Mouse (Mus musculus) R1 (cell line): ENCODE results near the gene Nhs.

Experiments used
- DNase-seq: peaks from one replicate; pipeline ENCODE4 v3.0.0-alpha.2; 2018; ENCODE audit warnings: low read depth, low spot score

The Nhs gene

DNA sequence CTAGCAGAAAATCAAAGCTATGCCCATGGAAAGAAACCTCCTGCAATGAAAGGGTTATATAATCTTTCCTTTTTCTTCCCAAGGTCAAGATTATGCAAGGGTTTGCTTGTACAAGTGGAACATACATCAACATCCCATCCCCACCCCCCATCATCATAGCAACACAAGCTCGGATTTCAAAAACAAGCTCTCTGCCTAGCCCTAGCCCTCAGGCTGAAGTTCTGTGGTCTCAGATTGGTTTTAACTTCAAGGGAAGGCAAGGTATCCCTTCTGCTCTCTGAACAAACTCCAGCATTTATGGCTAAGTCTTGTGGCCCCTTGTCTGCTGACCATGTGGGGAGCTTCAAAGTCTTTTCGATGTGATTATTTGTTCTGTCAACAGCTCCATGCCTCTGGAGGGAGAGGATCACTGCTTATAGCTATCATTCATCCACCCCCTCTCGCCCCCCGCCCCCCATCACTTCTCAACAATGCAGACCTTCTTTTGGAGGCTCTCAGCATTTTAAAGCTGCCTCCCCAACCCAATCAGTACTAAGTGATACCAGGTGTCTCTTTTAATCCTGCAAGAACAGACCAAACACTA lies 216.3 kb downstream of the Nhs start:
- no peak for DNase-seq

DNA sequence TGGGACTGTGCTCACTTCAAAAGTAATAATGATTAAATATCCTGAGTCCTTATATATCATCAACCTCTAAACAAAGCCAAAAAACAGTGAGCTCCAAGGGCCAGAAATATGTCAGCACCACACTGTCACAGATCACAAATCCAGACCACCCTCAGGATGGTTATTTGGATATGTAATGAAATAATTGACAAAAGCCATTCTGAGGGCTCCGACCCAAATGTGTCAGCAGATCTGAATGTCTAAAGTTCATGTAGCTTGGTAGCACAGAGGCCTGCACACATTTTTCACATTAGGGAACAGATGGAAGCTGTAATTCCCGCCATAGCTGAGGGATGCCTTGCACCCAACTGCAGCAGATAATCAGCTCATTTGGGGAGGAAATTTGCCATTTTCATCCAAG lies 218.8 kb downstream of the Nhs start:
- DNase-seq: no peak

DNA sequence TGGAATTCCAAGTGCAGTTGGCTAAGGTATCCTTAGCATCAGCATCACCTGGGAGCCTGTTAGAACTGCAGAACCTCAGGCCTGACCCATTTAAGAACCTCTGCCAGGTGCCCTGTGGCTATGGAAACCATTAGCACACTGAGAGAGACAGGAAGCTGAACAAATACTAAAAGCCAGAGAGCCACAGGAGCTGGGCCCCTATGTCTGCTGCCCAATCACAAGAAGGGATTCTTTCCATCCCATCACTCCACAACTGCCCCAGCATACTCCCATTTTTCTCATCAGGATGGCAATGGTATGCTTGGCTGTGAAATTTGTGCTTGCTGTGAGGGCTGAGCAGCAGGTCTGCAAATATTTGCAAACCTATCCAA lies 232.9 kb downstream of the Nhs start:
- no peak for DNase-seq

DNA sequence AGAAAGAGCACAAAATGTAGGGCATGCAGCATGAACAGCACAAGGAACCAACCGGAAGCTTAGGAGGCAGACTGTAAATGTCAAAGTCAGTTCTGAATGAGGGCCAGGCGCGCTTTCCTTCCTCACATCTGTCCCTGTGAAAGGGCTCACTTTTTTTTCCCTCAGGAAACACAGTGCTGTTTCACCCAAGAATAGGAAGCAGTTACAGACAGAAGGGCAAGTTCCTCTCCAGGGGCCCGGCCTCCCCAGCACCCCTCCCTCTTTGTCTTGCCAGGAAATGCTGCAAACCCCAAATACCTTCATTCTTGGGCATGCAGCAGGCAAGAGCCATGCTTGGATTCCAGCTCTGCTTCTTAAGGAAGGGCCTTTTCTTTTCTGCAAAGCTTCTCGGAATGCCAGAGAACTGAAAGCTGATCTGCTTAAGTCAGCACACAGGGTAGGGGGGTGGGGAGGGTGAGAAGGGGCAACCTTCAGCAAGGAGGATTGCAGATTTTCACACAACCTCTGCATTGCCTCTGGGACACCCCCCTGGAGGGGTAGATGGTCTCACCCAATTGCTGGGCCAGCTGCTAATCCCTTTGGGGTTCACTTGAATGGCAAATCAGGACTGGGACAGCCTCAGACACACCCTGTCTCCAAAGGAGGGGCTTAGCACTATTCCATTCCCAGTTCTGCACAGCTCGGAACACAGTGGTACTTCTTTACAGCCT lies 233.4 kb downstream of the Nhs start:
- DNase-seq: peak; percentile 86

DNA sequence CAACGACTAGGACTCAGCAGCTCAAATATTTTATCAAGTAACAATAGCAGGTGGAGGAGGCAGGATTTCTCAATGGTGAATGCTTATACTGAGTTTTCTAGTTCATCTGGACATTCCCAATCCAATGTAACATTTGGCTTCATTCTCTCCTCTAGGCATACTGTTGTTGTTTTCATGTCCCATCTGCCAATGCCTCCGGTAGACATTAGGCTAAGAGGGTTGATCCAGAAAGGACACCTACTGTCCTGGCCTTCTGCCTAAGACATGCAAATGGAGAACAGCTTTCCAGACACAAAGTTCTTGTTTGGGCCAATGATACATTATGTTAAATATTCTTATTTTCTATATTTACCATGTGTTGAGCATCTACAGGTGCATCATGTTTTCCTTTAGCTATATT lies 236.9 kb downstream of the Nhs start:
- no peak for DNase-seq

DNA sequence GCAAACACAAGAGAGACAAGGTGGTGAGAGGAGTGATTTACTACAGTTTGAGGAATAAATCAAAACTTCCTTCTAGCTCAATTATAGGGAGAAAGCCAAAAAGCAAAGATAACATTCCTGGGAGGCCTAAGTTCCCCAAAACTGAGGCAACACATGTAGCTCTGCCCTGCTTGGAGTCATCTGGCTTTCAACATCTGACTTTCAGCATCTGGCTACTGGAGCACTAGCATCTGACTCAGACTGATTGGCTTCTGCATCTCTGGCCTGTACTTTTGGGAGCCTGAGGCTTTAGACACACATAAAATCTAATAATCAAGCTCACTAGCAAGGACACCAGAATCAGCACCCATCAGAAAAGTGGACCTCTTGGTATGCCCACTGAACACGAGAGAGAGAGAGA lies 237.9 kb downstream of the Nhs start:
- DNase-seq: no peak

DNA sequence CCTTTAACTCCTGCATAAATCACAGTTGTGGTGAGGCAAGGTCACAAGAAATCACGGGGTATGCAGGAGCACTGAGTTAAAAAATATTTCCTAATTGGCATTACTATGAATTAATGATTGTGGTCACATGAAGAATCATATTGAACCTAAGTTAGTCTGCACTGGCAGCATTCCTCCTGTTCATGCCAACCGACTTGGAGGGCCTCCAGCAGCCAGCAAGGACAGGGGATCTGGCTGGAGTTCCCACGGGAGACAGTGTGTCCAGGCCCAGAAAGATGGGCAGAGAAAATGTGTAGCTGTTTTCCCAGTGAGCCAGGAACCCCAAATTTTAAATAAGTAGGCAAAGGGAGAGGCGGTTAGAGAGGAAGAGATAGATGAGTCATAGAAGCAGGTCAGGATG lies 249.6 kb downstream of the Nhs start:
- no peak for DNase-seq

DNA sequence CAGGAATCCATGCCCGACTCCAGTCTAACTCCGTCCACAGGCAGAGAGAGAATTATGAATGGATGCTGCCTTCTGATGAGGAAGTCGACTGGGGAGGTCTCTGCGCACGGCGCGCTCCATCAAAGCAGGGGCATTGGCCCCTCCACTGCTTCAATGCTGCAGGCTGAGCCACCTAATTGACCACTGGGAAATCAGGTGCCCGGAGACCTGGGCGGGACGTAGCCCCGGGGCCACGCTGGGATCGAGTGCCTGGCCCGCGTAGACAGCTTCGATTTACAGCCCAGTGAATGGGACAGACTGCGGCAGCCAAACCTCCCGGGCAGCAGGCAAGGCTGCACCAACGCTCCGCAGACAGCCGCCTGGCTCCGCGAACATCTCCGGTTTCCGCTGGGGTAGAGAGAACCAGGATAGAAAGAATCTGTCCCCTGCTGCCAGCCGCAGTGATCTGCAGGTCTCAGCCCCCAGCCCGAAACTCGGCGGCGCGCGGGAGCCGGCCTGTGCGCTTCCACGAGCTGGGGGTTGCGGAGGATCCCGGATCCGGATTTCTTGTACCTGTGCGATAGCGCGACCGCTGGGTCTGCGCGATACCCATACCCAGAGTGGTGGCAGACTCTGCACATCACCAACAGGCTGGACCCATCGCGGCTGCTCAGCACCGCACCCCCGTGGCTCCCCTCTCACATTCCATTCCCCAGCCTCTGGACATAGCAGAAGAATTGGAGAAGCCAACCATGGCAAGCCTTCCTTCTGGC lies 250.7 kb downstream of the Nhs start:
- DNase-seq: peak; percentile 53

DNA sequence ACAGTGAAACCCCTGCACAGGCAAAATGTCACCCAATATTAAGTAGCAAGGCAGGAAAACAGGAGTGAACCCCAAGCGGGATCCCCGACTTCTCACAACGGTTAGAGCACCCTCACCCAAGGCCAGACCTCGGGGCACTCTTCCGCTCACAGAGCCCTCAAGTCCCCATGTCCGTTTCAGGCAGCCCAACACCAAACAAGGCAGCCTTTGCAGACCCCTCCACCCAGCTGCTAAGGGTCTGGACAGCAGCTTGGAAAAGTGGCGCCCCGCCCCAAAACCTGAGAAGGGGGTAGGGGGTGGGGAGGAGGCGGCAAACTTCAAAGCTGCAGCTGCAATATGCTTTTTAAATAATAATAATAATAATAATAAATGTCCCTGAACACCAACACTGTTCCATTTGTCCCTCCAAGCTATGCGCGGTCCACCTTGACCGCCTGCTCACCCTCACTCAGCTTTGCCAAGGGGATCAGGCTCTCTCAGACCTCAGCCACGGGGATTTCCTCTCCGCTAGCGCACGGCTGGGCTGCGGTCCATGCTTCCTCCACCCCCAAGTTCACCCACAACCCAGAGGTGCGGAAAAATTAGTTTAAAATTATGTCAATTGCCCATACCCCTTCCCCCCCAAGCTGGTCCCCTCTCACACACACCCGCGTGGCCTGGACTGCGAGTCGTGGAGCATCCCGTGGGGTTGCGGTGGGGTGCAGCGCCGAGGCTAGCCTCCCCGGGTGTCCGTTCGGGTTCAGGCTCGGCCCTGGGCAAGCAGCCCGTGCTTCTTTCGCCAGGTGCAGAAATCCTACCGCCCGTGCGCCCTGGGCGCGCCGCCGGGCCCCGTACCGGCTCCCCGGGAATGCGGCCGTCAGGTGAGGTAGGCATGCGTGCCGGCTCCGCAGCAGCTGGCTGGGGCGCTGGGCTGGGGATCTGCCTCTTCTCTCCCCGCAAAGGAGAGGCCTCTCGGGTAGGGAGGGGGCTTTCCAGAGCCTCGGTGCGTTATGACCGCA lies 251.6 kb downstream of the Nhs start:
- DNase-seq: peak; percentile 1

DNA sequence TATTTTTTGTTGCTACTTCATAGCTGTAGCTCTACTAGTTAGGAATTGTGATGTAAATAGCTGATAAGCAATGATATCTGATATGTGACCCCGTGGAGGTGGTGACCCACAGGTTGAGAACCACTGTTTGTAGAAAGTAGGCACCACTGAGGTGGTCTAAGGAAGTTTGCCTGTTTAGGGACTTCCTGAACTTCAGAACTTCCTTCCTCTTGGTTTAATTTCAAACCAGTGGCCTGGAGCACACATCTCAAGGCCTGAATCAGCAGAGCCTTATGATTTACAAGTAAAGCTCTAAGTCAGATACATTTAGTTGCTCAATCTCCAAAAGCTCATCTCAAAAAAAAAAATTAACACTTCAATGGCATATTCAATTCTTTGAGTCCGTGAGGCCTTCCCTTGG lies 265.1 kb downstream of the Nhs start:
- DNase-seq: no peak

DNA sequence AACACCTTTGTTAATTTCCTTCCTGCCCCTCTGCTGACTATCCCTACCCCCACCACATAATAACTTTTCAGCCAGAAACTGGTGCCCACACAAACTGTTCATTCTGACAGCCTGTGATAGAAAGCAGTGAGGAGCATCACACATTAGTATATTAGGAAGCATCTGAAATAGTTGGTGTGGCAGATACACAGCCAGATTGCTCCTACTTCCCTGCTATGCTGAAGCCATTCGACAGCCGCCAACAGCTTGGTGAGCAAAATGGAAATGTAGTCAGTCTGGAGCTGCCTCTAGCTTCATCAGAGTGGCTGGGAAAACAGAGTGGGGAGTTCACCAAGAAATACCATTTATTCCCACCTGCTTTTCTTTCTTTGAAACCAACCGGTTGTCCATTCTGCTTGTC lies 275.9 kb downstream of the Nhs start:
- no peak for DNase-seq

DNA sequence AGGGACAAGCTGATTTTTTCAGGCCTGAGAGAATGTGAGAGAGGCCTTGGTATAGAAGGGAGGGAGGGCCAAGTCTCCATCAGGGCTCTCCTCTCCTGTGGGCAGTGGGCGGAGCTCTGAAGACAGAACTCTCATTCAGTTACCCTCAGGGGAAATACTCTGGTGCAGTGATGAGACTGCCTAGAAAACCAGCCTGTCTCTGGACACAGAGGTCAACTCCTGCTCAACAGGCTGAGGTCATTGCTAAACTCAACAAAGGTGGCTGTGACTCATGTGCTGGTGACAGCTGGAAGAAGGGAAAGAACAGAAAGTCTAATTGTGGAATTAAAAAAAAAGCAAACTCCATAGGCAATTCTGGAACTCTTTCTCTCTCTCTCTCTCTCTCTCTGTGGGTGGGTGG lies 282.4 kb downstream of the Nhs start:
- no peak for DNase-seq

DNA sequence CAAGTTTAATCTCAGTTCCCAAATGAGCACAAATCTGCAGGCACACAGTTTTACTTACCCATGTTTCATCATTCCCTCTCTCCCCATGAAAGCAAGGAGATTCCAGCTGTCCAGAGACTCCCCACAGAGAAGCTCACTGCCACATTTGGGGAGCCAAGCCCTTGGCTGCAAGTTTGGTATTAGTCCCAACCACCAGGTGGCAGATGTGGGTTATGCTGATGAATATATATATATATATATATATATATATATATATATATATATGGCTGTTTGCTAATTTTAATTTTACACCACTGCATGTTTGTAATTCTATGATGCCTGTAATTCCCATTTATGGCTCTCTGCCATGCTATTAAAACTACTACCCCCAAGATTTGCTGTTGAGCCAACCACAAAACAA lies 286.0 kb downstream of the Nhs start:
- peak; percentile 1 for DNase-seq

DNA sequence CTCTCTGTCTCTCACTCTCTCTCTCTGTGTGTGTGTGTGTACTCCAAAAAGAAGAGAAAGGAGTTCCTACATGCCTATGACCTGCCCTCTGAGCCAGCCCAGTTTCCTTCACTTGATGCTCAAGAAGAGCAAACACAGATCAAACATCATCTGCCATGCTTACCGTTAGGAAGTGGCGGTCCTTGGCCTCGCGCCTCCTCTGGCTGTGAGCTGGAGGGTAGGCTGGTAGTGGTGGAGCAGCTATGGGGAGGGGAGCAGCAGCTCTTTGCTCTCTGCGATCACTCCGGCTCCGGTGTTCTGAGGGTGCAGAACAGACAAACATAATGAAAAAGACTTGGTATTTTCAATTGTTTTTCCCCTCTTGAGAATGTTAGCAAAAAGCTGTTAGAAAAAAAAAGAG lies 288.2 kb downstream of the Nhs start:
- DNase-seq: no peak

DNA sequence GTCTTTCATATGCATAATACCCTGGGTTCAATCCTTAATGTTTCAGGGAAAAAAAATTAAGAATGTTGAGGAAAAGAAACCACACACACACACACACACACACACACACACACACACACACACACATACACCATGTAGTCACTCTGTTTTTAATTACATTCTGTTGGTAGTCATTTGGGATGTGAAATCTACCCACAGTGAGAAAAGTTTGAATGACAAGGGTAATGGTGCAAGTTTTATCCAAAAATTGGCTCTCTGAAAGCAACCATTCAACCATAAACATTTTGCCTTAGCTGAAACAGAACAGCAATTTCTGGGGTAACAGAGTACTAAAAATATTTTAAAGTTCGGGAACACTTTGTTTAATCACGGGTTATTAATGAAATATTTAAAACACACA lies 303.9 kb downstream of the Nhs start:
- no peak for DNase-seq

DNA sequence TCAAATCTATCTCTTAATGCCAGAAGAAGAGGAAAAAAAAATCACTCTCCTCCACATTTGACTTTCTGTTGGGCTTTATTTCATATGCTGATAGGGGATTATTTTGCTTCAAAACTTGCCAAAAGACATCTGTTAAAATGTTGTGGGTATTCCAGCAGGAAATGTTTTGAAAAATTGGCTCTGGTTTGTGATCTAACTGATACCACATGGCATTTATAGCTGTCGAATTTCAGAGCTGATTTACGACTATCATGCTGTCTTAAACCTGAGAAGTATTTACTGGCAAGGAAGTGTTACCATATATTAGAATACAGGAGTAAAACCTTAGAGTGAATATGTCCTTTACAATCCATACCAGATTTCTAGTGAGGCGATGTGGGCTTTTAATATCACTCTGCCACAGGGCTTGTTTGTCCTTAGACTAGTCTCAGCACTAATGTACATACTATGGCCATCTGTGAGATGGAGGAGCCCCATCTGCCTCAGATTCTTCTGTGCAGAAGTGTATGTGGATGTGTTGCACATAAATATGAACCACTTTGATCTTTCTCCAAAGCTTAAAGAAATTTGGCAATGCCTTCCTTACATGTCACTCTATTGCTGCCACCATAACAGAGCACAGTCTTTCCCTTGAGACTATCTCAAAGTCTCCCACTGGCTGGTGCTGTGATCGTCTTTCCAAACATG lies 305.8 kb downstream of the Nhs start:
- no peak for DNase-seq

DNA sequence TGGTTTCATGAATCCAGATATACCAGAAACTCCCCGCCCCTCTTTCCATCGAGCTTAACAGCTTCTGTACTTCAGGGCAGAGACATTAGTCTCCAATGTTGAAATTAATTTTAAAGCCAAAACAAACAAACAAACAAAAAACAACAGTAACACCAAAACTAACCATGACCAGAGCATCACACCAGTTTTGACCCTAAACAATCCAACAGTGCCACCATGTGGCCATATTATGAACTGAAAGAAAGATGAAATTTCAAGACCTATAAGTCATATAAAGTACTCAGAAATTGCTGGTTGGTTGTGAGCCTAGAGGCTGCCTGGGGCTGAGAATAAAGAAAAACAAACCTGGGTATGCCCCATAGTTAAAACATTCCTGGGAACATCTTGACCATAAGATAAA lies 333.3 kb downstream of the Nhs start:
- peak; percentile 14 for DNase-seq

DNA sequence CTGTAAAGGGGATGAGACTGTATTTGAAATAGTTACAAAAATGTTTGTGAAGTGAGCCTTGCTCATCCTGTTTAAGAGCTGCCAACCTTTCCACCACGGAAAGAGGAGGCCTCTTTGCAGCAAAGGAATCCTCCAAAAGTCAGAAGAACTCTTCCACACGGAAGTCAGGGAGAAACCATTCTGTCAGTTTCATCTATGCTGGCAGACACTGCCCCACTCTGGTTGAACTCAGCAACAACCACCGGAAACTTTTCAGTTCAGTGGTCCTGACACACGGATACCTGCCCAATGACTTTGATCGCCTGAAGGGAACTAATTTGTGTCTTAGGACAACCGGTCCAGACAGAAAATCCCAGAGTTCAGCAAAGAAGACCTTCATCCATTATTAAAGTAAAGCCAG lies 369.3 kb downstream of the Nhs start:
- DNase-seq: peak; percentile 9
